ENCODE assay signal across 20 mouse cellular contexts in genomic region chr13:107897184-107897583, GRCm38 (mm10).
DNase-seq lines count a peak whose midpoint lies in the region; ATAC-seq and TF ChIP-seq lines count a peak whose summit lies in the region.
"Had no signal": no experiment of that assay in that cellular context is flagged by ENCODE, and none has a peak within 500 bp of the region (broad histone marks: within the 10 kb centered on the region; RNA-seq: fewer than 3 reads in every experiment).

No protein-coding gene starts in this region.

- WGBS in forebrain, embryonic 12.5 days, result 93% methylated on average over 3 of the region's 3 CpGs
- WGBS in midbrain, embryonic 14.5 days, result 93% methylated on average over 3 of the region's 3 CpGs

- H3K4me3 ChIP-seq in CH12.LX (replicated peaks in 1 of 3; ENCODE audit: low read depth in 2 of 3, low read length in 2 of 3, poor library complexity in 1 of 3), result no peak overlapping the region
- H3K4me3 ChIP-seq in forebrain, embryonic 12.5 days (replicated peaks), result no peak overlapping the region
- H3K4me3 ChIP-seq in midbrain, embryonic 14.5 days (replicated peaks; ENCODE audit: low read depth, low read length), result no peak overlapping the region
- H3K4me3 ChIP-seq: embryonic facial prominence, embryonic 13.5 days; forebrain, embryonic 13.5 days; heart, embryonic 10.5 days; hindbrain, embryonic 13.5 days had no signal

- H3K36me3 ChIP-seq in CH12.LX (replicated peaks in 1 of 2; ENCODE audit: control insufficient read depth in 1 of 2, insufficient read depth in 1 of 2, low read length in 1 of 2), result no peaks in the 10 kb centered on the region
- H3K36me3 ChIP-seq in forebrain, embryonic 12.5 days (replicated peaks), result no peaks in the 10 kb centered on the region
- no peaks in the 10 kb centered on the region for H3K36me3 ChIP-seq in midbrain, embryonic 14.5 days (ENCODE audit: control insufficient read depth, insufficient read depth, low read length)
- H3K36me3 ChIP-seq: embryonic facial prominence, embryonic 13.5 days; heart, embryonic 10.5 days; hindbrain, embryonic 13.5 days had no signal

- TF ChIP-seq EP300 in CH12.LX (IDR thresholded peaks at IDR 0.05; ENCODE audit: low read length), result peak; percentile 94

- H3K27ac ChIP-seq in CH12.LX (ENCODE audit: insufficient read depth, low read depth), result no peak overlapping the region
- H3K27ac ChIP-seq in forebrain, embryonic 12.5 days, result no peak overlapping the region
- no peak overlapping the region for H3K27ac ChIP-seq in midbrain, embryonic 14.5 days (replicated peaks; ENCODE audit: low read depth, low read length)
- H3K27ac ChIP-seq: embryonic facial prominence, embryonic 13.5 days; forebrain, embryonic 13.5 days; heart, embryonic 10.5 days; hindbrain, embryonic 13.5 days; hindbrain, postnatal 0 days had no signal

- H3K9me3 ChIP-seq in CH12.LX (replicated peaks; ENCODE audit: low read length), result peaks cover 6% of the 10 kb centered on the region
- 0 out of 2 replicates have a peak, but pooled peaks cover 3% of the 10 kb centered on the region for H3K9me3 ChIP-seq in forebrain, embryonic 12.5 days
- H3K9me3 ChIP-seq in midbrain, embryonic 14.5 days (ENCODE audit: control insufficient read depth, low read length), result no peaks in the 10 kb centered on the region
- H3K9me3 ChIP-seq: embryonic facial prominence, embryonic 13.5 days; forebrain, embryonic 13.5 days; heart, embryonic 10.5 days; hindbrain, embryonic 13.5 days had no signal

- peak; percentile 93 for ATAC-seq in inflammation-experienced regulatory T-cells, adult 6 months
- ATAC-seq in forebrain, embryonic 12.5 days (ENCODE audit: low FRiP score), result no peak
- ATAC-seq in midbrain, embryonic 14.5 days (ENCODE audit: low FRiP score, low TSS enrichment), result no peak
- ATAC-seq: forebrain, embryonic 13.5 days; hindbrain, postnatal 0 days; intestine, embryonic 16.5 days had no signal

- no peak overlapping the region for H3K9ac ChIP-seq in CH12.LX (ENCODE audit: insufficient read depth, low read depth)
- H3K9ac ChIP-seq in forebrain, embryonic 12.5 days, result no peak overlapping the region
- H3K9ac ChIP-seq in midbrain, embryonic 14.5 days (replicated peaks; ENCODE audit: low read length), result no peak overlapping the region
- H3K9ac ChIP-seq: embryonic facial prominence, embryonic 13.5 days; forebrain, embryonic 13.5 days; hindbrain, embryonic 13.5 days had no signal

- no peak for TF ChIP-seq POLR2A in CH12.LX (IDR thresholded peaks at IDR 0.05; ENCODE audit: low read depth, low read length)

- in situ Hi-C loops in CH12.LX (cut with MboI; ENCODE audit: low pct_ligation_motif_present, low pct_unique_long_range_greater_than_20kb, low sequenced_read_pairs), result loop anchor here (25.0 kb wide), 2 partner anchors 415 to 435 kb away; partner anchors contain the start of gene Depdc1b

- dilution Hi-C loops in CH12.LX (cut with MboI; ENCODE audit: extremely low pct_ligation_motif_present, extremely low pct_unique_long_range_greater_than_20kb, low sequenced_read_pairs), result no loop called here

- peaks cover 12% of the 10 kb centered on the region for H3K27me3 ChIP-seq in CH12.LX (replicated peaks)
- peaks cover 17% of the 10 kb centered on the region for H3K27me3 ChIP-seq in forebrain, embryonic 12.5 days
- no peaks in the 10 kb centered on the region; the same call in 1 of the 2 replicates for H3K27me3 ChIP-seq in midbrain, embryonic 14.5 days (ENCODE audit: control insufficient read depth, insufficient read depth, low read length)

- no peaks in the 10 kb centered on the region for H3K79me2 ChIP-seq in CH12.LX (replicated peaks; ENCODE audit: control insufficient read depth, extremely low read depth, insufficient read depth, poor library complexity, severe bottlenecking)

- no peak overlapping the region for H3K4me2 ChIP-seq in CH12.LX (ENCODE audit: insufficient read depth, low read depth, poor library complexity, severe bottlenecking)
- no peak overlapping the region for H3K4me2 ChIP-seq in forebrain, embryonic 12.5 days
- no peak overlapping the region for H3K4me2 ChIP-seq in midbrain, embryonic 14.5 days (ENCODE audit: low read length)
- H3K4me2 ChIP-seq: embryonic facial prominence, embryonic 13.5 days; forebrain, embryonic 13.5 days; hindbrain, embryonic 13.5 days had no signal

- DNase-seq in thymus, postnatal 0 days (ENCODE audit: low spot score), result peak; percentile 36
- no peak for DNase-seq in thymus, postnatal 25 days
- DNase-seq in CH12.LX (ENCODE audit: extremely low read depth), result peak; percentile 51
- DNase-seq in frontal cortex, postnatal 25 days (ENCODE audit: low spot score in 2 of 2), result no peak
- DNase-seq in midbrain, embryonic 14.5 days, result no peak
- DNase-seq: adrenal gland, postnatal 14 days; cerebellum, adult 18-20 months; cerebellum, adult 9-11 months; cerebellum, postnatal 36 days; gastrocnemius, postnatal 36 days; heart, adult 18-20 months; heart, postnatal 10 days had no signal

- H3K4me1 ChIP-seq in CH12.LX (ENCODE audit: control insufficient read depth in 1 of 2, insufficient read depth in 2 of 2), result peaks cover 5 to 34% of the 10 kb centered on the region in 2 experiments; a peak in 3 of 4 replicates
- H3K4me1 ChIP-seq in forebrain, embryonic 12.5 days, result peaks cover 5% of the 10 kb centered on the region
- H3K4me1 ChIP-seq in midbrain, embryonic 14.5 days (ENCODE audit: control insufficient read depth, insufficient read depth, low read length), result peaks cover 3% of the 10 kb centered on the region

- TF ChIP-seq CTCF in CH12.LX (conservative IDR thresholded peaks at IDR 0.05 in 1 of 2, IDR thresholded peaks at IDR 0.05 in 1 of 2; ENCODE audit: low read depth in 2 of 2, low read length in 2 of 2), result no peak

- TF ChIP-seq RAD21 in CH12.LX (IDR thresholded peaks at IDR 0.05; ENCODE audit: low read depth, low read length), result no peak

TF ChIP-seq in CH12.LX, 34 proteins besides CTCF, POLR2A, EP300 and RAD21:
- TF ChIP-seq CHD1 (IDR thresholded peaks at IDR 0.05; ENCODE audit: low read depth, low read length), result no peak
- TF ChIP-seq ETS1 (conservative IDR thresholded peaks at IDR 0.05; ENCODE audit: low read depth, low read length), result peak; percentile 81
- peak; percentile 92 for TF ChIP-seq JUND (conservative IDR thresholded peaks at IDR 0.05; ENCODE audit: low read depth, low read length)
- no peak for TF ChIP-seq MXI1 (IDR thresholded peaks at IDR 0.05; ENCODE audit: low read depth, low read length)
- TF ChIP-seq ZKSCAN1 (IDR thresholded peaks at IDR 0.05; ENCODE audit: borderline replicate concordance, low read depth, low read length), result no peak
- peak; percentile 86 for TF ChIP-seq BHLHE40 (IDR thresholded peaks at IDR 0.05; ENCODE audit: low read depth, low read length)
- no peak for TF ChIP-seq NRF1 (IDR thresholded peaks at IDR 0.05; ENCODE audit: low read depth, low read length)
- TF ChIP-seq JUN (IDR thresholded peaks at IDR 0.05; ENCODE audit: insufficient read depth, low read depth, low read length), result peak; percentile 85
- no peak for TF ChIP-seq KAT2A (IDR thresholded peaks at IDR 0.05; ENCODE audit: insufficient replicate concordance, low read length)
- no peak for TF ChIP-seq SIN3A (IDR thresholded peaks at IDR 0.05; ENCODE audit: low read length)
- TF ChIP-seq IRF4 (IDR thresholded peaks at IDR 0.05; ENCODE audit: low read depth, low read length), result peak; percentile 92
- peak; percentile 89 for TF ChIP-seq MEF2A (IDR thresholded peaks at IDR 0.05; ENCODE audit: borderline replicate concordance, low read depth, low read length)
- TF ChIP-seq ZC3H11A (IDR thresholded peaks at IDR 0.05; ENCODE audit: low read depth, low read length), result no peak
- no peak for TF ChIP-seq HCFC1 (IDR thresholded peaks at IDR 0.05; ENCODE audit: low read depth, low read length)
- TF ChIP-seq TCF12 (IDR thresholded peaks at IDR 0.05; ENCODE audit: low read depth, low read length), result peak; percentile 75
- TF ChIP-seq ZNF384 (IDR thresholded peaks at IDR 0.05; ENCODE audit: low read depth, low read length), result peak; percentile 83
- TF ChIP-seq MAFK (IDR thresholded peaks at IDR 0.05; ENCODE audit: insufficient replicate concordance, low read length), result peak; percentile 55; the same call in 1 of the 2 replicates
- TF ChIP-seq MAZ (IDR thresholded peaks at IDR 0.05; ENCODE audit: low read depth, low read length), result no peak

Comparison
In these comparisons a context has a peak if more than half of its experiments do, and no peak if none do; other contexts are left out.
1. DNase-seq: peak in thymus, postnatal 0 days (single experiment) and CH12.LX (single experiment); none in thymus, postnatal 25 days (single experiment), frontal cortex, postnatal 25 days (0 of 2) and midbrain, embryonic 14.5 days (single experiment).